Mouse (Mus musculus) E14TG2a.4 (cell line): Measurements from ENCODE around the gene 1700023F06Rik.

ENCODE experiments used
- H3K27me3 ChIP-seq: 2 replicates; pipeline ENCODE4 v1.6.1; 2014; ENCODE audit warnings: low read length, control low read depth; ENCODE audit not compliant: insufficient read depth
- H3K36me3 ChIP-seq: 2 replicates; pipeline ENCODE4 v1.6.1; 2014; ENCODE audit warnings: low read length, control low read depth; ENCODE audit not compliant: insufficient read depth
- H3K4me1 ChIP-seq: replicated peaks from 2 replicates; pipeline ENCODE4 v1.6.1; 2014; ENCODE audit warnings: low read depth, low read length, control low read depth
- H3K4me3 ChIP-seq: replicated peaks from 2 replicates; pipeline ENCODE4 v1.5.1; 2014; ENCODE audit warnings: mild to moderate bottlenecking, low read length
- H3K9me3 ChIP-seq: 2 replicates; pipeline ENCODE4 v1.6.1; 2014; ENCODE audit warnings: low read length, control low read depth
- CTCF ChIP-seq: conservative IDR thresholded peaks from 2 replicates; pipeline ENCODE4 v1.5.1; 2014; ENCODE audit warnings: low read length
- NANOG ChIP-seq: IDR thresholded peaks from 2 replicates; pipeline ENCODE4 v1.6.1; 2014; ENCODE audit warnings: borderline replicate concordance, low read length, mixed read lengths
- POU5F1 ChIP-seq: IDR thresholded peaks from 2 replicates; pipeline ENCODE4 v1.6.1; 2014; ENCODE audit warnings: low read length, borderline replicate concordance

1700023F06Rik gene

DNA sequence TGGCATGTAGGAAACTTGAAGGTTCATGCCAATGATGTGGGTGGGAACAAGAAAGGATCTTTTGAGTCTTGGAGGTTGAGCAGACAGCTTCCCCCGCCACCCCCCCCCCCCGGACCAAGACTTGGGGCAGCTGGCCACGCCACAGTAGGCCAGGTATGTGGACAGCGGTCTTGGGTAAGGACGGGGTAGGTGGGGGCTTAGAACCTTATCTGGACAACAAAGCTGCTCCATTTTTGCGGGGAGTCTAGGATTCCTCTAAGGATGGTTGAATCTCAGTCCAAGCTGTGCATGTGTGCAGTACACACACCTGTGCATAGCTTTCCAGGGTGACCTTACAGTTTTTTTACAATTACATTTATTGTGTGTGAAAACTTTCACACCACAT lies 10.2 kb upstream of the 1700023F06Rik start:
- Histone ChIP-seq H3K27me3 (peaks cover 67% of the 10 kb centered on the region), H3K36me3 (peaks cover 20% of the 10 kb centered on the region), H3K9me3 (peaks cover 4% of the 10 kb centered on the region; the same call in 1 of the 2 replicates), H3K4me1 (peaks cover 22% of the 10 kb centered on the region), H3K4me3 (peak overlapping the region; percentile 69)
- TF ChIP-seq POU5F1 (no peak), CTCF (no peak), NANOG (no peak)

DNA sequence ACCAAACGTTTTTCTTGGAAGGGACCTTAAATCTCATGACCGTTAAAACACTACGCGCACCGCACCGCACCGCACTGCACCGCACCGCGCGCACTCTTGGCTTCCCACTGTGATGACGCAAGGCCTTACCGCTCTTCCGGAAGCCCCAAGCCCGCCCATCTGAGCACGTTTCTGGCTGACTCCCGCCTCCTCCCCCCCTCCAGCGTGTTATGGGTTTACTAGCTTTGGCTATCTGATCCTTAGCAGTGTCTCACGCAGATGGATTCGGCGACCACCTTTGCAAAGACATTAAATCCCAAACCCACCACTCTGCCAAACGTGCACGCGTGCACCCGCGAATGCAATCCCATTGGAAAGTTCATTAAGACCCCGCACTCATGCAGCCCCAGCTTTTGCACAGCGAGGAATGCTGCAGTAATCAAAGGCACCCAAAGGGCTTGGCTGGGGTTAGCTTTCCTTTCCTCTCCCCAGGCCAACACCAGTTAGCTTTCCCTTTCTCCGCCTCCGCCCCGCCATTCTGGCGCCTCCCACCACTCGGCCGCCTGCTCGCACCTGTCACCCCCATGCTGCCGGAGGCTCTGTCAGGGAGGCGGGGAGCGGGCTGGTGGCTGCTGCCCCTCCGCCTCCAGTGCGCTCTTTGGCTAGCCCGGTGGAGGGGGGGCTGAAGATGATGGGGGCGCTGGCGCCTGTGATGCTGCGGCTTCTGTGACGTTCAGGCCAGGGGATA lies 9.6 kb upstream of the 1700023F06Rik start, which contains the start of gene Spata32:
TSS of gene Spata32 (minus strand) at position 643 of the 727 bp plus-strand sequence.
- peaks cover 20% of the 10 kb centered on the region for H3K36me3 ChIP-seq
- peak within 1 kb of the TSS; percentile 69 for H3K4me3 ChIP-seq
- peaks cover 8% of the 10 kb centered on the region; the same call in 1 of the 2 replicates for H3K9me3 ChIP-seq
- TF ChIP-seq POU5F1: no peak
- no peak for TF ChIP-seq CTCF
- no peak for TF ChIP-seq NANOG
- H3K27me3 ChIP-seq: peaks cover 67% of the 10 kb centered on the region
- H3K4me1 ChIP-seq: peaks cover 20% of the 10 kb centered on the region

DNA sequence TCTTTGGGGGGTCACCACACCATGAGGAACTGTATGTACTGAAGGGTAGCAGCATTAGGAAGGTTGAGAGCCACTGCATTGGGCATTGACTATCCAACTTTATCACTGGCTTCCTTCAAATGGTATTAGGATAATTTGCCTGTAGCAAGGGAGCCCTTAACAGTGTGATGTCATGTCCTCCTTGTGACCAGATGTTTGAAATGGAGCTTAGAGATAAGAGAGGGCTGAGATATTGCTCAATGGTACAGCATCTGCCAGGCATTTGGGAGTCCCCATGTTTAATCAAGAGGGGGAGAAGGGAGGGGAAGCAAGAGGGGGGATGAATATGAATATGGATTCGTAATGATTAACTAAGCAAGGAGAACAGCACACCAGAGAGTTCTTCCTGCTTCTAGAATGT lies 7.0 kb upstream of the 1700023F06Rik start:
- TF ChIP-seq NANOG (no peak), POU5F1 (no peak), CTCF (no peak)
- H3K4me3 ChIP-seq: no peak overlapping the region
- peaks cover 5% of the 10 kb centered on the region for H3K36me3 ChIP-seq
- H3K9me3 ChIP-seq: peaks cover 8% of the 10 kb centered on the region; the same call in 1 of the 2 replicates
- peaks cover 16% of the 10 kb centered on the region for H3K4me1 ChIP-seq
- peaks cover 66% of the 10 kb centered on the region for H3K27me3 ChIP-seq

DNA sequence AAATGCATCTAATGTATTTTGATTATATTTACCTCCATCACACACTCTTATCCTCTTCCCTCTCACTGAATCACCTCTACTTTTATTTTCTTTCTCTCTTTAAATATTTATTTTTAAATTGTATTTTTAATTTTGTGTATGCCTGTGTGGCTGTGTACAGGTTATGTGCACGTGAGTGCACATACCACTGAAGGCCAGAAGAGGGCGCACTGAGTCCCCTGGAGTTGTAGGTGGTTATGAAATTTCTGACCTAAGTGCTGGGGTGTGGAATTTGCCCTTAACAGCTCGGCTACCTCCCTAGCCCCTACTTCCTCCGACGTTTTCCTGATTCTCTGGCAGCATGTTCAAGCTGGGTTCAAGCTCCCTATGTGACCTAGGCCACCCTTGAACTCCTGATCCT lies 5.4 kb upstream of the 1700023F06Rik start:
- TF ChIP-seq CTCF (peak; percentile 61), NANOG (no peak)
- Histone ChIP-seq H3K9me3 (peaks cover 8% of the 10 kb centered on the region; the same call in 1 of the 2 replicates), H3K27me3 (peaks cover 49% of the 10 kb centered on the region), H3K4me1 (peaks cover 14% of the 10 kb centered on the region), H3K36me3 (no peaks in the 10 kb centered on the region), H3K4me3 (no peak overlapping the region)

DNA sequence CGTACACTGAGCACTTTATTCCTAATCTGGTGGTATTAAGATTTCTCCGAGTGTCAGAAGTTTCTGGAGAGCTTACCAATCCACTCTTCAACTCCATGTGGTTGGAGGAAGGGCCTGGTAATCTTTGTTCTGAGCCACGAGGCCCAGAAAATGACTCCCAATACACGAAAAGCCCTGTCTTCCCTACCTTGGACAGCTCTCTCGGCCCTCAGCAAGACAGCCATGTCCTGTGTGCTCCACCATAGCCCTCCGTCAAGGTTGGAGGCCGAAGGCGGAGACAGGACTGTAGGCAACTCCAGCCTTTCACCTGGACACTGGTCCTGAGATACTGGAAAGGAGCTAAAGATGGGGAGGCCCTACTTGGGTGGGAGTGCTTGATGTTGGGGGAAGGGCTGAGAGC lies 1.9 kb upstream of the 1700023F06Rik start:
- Histone ChIP-seq H3K4me1 (no peaks in the 10 kb centered on the region), H3K9me3 (peaks cover 8% of the 10 kb centered on the region; the same call in 1 of the 2 replicates), H3K4me3 (no peak overlapping the region), H3K27me3 (peaks cover 21% of the 10 kb centered on the region), H3K36me3 (no peaks in the 10 kb centered on the region)
- TF ChIP-seq NANOG: no peak
- no peak for TF ChIP-seq POU5F1
- TF ChIP-seq CTCF: no peak

- no peaks in the 10 kb centered on the region for H3K9me3 ChIP-seq
- H3K4me3 ChIP-seq: no peak overlapping the region
- TF ChIP-seq CTCF: no peak
- no peak for TF ChIP-seq POU5F1
- TF ChIP-seq NANOG: no peak
- no peaks in the 10 kb centered on the region for H3K4me1 ChIP-seq
- peaks cover 17% of the 10 kb centered on the region for H3K27me3 ChIP-seq
- no peaks in the 10 kb centered on the region for H3K36me3 ChIP-seq
Observed at GRCm38 (mm10) chr11:103206203-103206602, 2.2 kb downstream of the 1700023F06Rik start.

- Histone ChIP-seq H3K4me3 (no peak overlapping the region), H3K9me3 (no peaks in the 10 kb centered on the region), H3K36me3 (0 out of 2 replicates have a peak, but pooled peaks cover under 1% of the 10 kb centered on the region), H3K27me3 (peaks cover 43% of the 10 kb centered on the region), H3K4me1 (peaks cover 22% of the 10 kb centered on the region)
- TF ChIP-seq NANOG: no peak
- no peak for TF ChIP-seq POU5F1
- TF ChIP-seq CTCF: no peak
Observed at GRCm38 (mm10) chr11:103202376-103202775, 6.0 kb downstream of the 1700023F06Rik start.

- no peak overlapping the region for H3K4me3 ChIP-seq
- H3K27me3 ChIP-seq: peaks cover 50% of the 10 kb centered on the region
- TF ChIP-seq POU5F1 (no peak), NANOG (no peak), CTCF (no peak)
- peaks cover 8% of the 10 kb centered on the region for H3K36me3 ChIP-seq
- H3K4me1 ChIP-seq: peaks cover 22% of the 10 kb centered on the region
- no peaks in the 10 kb centered on the region for H3K9me3 ChIP-seq
Observed at GRCm38 (mm10) chr11:103201664-103202063, 6.7 kb downstream of the 1700023F06Rik start.

DNA sequence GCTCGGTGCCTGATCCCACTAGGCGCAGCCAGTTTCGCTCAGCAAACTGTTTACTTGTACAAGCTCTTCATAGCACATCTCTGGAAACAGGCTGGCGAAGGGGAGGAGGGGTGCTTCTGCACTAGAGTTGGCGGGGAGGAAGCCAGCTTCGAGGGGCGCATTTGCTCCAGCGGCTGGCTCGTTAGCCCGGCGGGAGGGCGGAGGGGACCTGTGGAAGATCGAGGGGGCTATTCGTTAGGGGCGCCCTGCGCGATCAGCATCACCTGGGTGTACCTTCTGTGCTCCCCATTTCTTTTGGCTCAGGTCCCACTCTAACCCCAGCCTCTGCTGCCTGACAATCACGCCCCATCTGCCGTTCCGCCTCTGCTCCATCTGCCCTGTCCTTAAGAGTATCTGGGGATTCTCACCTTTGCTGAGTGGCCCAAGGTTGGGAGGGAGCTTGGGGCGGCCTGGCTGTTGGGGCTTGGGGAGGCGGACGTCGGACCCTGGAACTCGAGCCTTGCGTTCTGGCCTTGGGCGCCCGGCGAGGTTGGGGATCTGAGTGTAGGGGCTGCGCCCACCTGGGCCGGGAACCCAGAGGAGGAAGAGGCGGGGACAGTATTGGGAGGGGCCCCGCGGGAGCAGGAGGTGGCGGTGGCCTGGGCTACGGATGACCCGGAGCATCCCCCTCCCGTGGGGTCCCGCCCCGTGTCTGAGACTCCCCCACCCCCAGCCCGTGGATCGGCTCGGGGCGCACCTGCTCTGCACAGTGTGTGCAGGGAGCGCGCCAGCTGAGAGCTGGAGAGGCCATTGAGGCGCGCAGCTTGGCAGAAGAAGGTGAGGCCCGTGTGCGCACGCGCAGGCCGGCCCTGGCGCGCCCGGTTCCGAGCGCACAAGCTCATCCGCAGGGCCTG lies 9.2 kb downstream of the 1700023F06Rik start:
- TF ChIP-seq POU5F1: no peak
- no peak for TF ChIP-seq CTCF
- TF ChIP-seq NANOG: no peak
- H3K4me1 ChIP-seq: peaks cover 30% of the 10 kb centered on the region
- no peaks in the 10 kb centered on the region for H3K9me3 ChIP-seq
- peak overlapping the region; percentile 87 for H3K4me3 ChIP-seq
- peaks cover 69% of the 10 kb centered on the region for H3K27me3 ChIP-seq
- peaks cover 24% of the 10 kb centered on the region for H3K36me3 ChIP-seq
